Mouse (Mus musculus): ENCODE results near the gene Ube3c.

GRCm38 (mm10) chr5:29625610-29626009 lies 56.6 kb downstream of the Ube3c start:
- no peak for TF ChIP-seq CHD2 (IDR thresholded peaks at IDR 0.05; ENCODE audit: low read depth, low read length)
- TF ChIP-seq ZC3H11A (IDR thresholded peaks at IDR 0.05; ENCODE audit: borderline replicate concordance, low read depth, low read length), result no peak
- TF ChIP-seq HCFC1 (IDR thresholded peaks at IDR 0.05; ENCODE audit: borderline replicate concordance, insufficient read depth, low read length), result no peak
- no peak for TF ChIP-seq ZNF384 (IDR thresholded peaks at IDR 0.05; ENCODE audit: low read depth, low read length)
- TF ChIP-seq MAFK (IDR thresholded peaks at IDR 0.05; ENCODE audit: insufficient read depth, low read depth, low read length), result no peak

All from ES-E14 (cell line).